Mouse (Mus musculus): Measurements from ENCODE around the gene Slc16a11.

Gene Slc16a11

DNA sequence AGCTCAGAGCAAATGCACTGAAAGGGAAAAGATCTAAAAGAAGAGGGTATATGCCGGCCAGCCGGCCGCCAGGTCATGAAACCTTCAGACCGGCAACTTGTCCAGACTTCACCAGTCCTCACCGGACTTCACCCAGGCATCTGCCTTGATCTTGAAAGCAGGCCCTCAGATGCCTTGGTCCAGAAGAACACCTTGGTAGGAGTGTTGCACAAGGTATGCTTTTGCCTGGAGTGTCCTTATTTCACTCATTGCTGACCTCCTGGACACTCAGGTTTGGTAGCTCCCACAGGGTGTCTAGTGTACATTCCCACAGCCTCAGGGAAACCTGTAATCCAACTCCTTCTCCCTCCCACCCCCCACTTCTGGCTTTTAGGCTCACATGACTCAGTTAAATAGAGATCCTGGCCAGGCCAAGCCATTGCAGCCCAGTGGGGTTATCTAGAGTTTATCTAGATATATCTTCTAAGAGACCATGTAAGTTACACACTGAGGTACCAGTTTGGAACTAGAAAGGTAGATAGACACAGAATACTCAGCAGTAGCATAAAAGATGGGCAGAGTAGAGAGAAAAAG lies 12.4 kb upstream of the Slc16a11 start:
- DNase-seq (ENCODE audit: low read depth, low spot score), result peak; percentile 45

- DNase-seq (ENCODE audit: low read depth, low spot score), result peak; percentile 92
Measured at GRCm38 (mm10) chr11:70201691-70202090, 10.9 kb upstream of the Slc16a11 start.

DNA sequence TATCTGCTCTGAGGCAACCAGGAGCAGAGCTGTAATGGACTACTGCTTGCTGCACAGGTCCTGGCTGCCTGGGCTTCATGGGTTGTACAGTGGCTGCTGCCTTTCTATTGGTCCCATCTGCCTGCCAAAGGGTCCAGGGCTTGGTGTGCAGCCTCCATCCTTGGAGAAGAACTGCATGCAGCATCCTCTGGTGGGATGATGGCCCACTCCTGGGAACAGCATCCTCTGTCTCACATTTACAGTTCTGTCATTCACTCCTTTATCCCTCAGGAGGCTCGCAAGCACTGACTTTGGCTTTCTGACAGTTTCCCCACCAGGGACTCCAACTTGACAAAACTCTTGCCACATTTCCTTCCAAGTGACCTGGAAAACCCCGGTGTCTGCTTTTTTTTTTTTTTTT lies 5.8 kb upstream of the Slc16a11 start:
- no peak for DNase-seq (ENCODE audit: low read depth, low spot score)

- DNase-seq (ENCODE audit: low read depth, low spot score), result no peak
Measured at GRCm38 (mm10) chr11:70207283-70207682, 5.3 kb upstream of the Slc16a11 start.

GRCm38 (mm10) chr11:70208778-70209388 lies 3.7 kb upstream of the Slc16a11 start:
- DNase-seq (ENCODE audit: low read depth, low spot score), result peak; percentile 15

DNA sequence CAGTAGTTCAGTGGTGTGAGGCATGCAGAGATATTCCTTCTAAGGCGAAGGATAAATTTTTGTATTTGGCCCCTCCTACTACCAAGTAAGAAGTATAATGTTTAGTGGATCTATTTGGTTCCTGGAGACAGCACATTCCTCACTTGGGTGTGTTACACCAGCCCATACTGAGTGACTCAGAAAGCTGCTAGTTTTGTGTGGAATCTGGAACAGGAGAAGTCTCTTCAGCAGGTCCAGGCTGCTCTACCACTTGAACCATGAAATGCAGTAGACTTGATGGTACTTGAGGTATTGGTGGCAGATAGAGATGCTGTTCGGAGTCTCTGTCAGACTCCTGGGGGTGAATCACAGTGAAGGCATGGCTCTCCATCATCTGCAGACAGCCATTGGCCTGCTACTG lies 1.9 kb upstream of the Slc16a11 start:
- DNase-seq (ENCODE audit: low read depth, low spot score), result peak; percentile 89

DNA sequence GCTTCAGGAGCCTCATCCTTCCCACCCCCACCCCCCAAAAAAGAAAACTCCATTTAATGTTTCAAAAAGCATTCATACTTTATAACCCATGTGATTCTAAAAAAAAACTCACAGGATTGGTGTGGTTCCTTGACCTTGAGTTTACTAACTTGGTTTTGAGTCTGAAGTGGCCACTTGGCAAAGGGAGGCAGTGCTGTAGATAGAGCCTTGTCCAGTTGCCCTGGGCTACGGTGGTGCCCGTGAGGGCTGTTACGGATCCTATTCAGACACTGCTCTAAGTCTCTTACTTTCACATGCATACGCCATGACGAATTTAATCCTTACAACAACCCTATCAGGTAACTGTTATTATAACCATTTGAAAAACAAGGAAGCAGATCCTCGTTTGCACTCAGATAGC lies 580 bp upstream of the Slc16a11 start:
- DNase-seq (ENCODE audit: low read depth, low spot score), result no peak

DNA sequence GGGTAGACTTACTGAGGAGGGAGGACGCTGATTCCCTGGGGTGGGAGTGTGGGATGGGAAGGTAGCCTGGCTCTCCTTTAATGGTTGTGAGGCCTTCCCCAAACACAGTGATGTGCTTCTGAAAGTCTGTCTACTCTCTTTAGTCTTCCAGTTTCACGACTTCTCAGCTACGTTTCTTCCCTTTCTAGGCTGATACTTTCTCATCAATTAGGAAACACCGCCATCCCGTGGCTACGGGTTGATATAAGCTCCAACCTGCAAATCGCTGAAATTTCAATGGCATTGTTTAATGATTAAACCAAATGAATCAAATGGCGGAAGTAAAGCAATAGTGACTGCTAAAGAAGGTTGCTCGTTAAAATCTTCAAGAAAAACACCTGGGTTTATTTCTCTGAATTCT lies 344 bp downstream of the Slc16a11 start:
- DNase-seq (ENCODE audit: low read depth, low spot score), result peak; percentile 90

DNA sequence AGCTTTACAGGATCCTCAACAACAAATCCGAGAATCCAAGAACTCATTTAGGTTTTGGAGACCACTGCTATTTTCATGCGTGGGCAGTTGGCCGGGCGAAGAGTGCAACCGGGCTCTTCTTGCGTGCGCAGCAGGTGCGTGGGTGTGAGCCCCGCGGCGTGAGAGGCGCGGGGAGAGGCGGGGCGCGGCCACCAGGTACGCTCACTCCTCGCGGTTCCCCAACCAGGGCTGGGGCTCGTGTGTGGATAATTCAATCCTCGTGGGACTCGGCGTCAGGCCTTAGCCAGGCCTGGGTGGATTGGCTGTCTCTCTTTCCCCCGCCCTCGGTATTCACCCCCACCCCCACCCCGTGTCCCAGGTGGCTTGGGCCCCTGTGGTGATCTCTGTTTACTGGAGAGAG lies 1.2 kb downstream of the Slc16a11 start:
- DNase-seq (ENCODE audit: low read depth, low spot score), result no peak

- DNase-seq (ENCODE audit: low read depth, low spot score), result no peak
Measured at GRCm38 (mm10) chr11:70214191-70214855, 1.8 kb downstream of the Slc16a11 start.

DNA sequence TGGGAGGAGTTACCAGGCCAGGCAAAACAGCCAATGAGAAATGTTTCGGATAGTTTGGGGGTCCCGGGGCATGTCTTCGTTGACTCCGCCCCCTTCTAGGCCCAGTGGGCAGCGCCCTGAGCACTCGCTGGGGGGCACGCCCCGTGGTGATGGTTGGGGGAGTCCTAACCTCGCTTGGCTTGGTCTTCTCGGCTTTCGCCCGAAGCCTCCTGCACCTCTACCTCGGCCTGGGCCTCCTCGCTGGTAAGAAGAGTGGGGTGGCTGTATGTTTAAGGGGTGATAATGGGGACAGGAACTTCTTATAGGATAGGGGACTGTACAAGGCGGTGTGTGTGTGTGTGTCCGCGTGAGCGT lies 2.3 kb downstream of the Slc16a11 start:
- no peak for DNase-seq (ENCODE audit: low read depth, low spot score)

GRCm38 (mm10) chr11:70215301-70215700 lies 2.7 kb downstream of the Slc16a11 start:
- DNase-seq (ENCODE audit: low read depth, low spot score), result no peak

- DNase-seq (ENCODE audit: low read depth, low spot score), result no peak
Measured at GRCm38 (mm10) chr11:70216103-70216502, 3.6 kb downstream of the Slc16a11 start.

DNA sequence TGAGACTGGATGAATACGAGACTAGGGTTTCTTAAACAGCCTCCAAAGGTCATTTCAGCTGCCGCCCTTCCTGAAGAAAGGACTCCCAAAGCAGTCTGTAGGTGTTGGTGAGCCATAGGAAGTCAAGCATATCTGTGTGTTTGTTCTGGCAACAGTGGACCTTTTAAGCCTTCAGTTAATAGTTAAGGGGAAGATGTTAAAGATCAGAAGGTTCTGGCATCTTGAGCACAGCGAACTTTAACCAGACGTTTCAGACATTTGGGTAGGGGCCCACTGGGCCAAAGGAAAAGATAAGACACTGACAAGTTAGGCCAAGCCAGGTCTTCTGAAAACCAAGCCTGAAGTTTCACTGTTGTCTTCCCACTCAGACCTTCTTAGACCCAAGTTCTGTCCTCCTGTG lies 5.5 kb downstream of the Slc16a11 start:
- DNase-seq (ENCODE audit: low read depth, low spot score), result no peak

- DNase-seq (ENCODE audit: low read depth, low spot score), result no peak
Measured at GRCm38 (mm10) chr11:70218741-70219470, 6.4 kb downstream of the Slc16a11 start.

DNA sequence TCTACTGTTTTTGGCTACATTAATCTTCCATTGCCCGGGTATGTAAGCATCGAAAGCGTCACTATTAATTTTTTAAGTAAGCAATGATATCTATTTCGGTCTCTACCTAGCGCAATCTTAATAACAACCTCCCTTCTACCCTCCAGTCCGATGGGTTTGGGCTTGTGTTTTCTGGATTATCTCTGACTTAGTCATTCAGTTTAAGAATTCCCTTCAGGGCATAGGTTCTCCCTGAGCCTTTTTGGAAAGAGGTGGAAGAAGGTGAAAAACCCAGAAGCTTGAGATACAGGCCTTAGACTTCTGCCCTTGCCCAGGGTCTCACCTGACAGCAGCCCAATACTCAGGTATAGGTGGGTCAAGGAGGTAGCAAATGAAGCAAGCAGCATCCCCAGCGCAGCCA lies 7.3 kb downstream of the Slc16a11 start:
- DNase-seq (ENCODE audit: low read depth, low spot score), result peak; percentile 56

DNA sequence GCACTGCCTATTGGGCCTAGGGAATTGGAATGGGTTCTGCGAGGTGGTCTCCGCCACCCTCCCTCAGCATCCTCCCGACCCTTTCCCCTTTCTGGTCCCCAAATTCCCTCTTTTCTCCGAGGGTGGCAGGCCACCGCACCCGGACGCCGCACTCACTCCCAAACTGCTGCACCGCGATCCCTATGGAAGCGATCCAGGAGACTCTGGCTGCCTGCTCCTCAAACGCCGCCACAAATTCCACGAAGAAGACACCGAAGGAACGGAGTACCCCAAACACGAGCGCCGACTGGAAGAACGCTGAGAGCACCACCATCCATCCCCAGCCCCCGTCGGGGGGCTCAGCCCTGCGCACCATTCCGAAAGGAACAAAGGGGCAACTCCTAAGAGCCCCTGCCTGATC lies 7.8 kb downstream of the Slc16a11 start:
- DNase-seq (ENCODE audit: low read depth, low spot score), result peak; percentile 52

DNA sequence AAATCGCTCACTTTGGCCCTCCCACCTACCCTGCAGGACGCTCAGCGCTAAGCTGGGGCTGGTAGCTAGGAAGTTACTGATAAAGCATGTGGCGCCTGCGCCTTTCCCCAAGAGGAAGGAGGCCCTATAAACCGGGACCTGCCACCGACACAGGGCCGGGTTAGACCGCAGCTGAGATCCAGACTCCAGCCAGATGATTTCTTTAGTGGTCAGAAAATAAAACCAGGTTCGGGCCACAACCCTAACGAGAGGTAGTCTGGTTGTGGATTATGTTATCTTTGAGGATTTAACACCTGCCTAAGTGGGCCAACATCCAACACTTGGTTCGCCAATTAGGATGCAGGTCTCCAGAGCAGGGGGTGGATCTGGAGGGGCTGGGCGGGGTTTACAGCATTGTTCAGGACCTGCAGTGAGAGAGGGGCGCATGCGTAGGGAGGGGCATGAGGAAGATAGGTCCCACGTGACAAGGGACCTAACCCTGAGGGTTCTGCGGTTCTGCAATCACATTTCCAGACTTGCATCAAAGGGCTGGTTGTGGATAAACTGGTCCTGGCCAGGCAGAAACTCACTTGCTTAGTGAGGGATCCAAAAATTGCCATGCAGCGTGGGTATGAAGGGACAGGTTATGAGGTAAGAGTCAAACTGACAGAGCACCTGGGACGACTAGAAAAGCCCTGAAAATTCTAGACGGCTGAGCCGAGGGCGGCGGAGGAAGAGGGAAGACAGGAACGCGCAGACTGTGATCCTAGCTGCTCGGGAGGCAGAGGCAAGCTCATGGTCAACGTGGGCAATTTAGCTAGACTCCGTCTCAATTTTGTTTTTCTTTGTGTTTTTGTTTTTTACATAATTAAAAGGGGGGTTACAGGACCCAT lies 8.4 kb downstream of the Slc16a11 start, which contains the start of gene Slc16a13:
Gene Slc16a13 (minus strand): TSS at position 334 of the 872 bp plus-strand sequence.
- peak; percentile 99 for DNase-seq (ENCODE audit: low read depth, low spot score)

- no peak for DNase-seq (ENCODE audit: low read depth, low spot score)
Measured at GRCm38 (mm10) chr11:70221603-70222500, 9.3 kb downstream of the Slc16a11 start.

- DNase-seq (ENCODE audit: low read depth, low spot score), result no peak
Measured at GRCm38 (mm10) chr11:70223724-70224123, 11.2 kb downstream of the Slc16a11 start.
